Mouse (Mus musculus) lung, embryonic 16.5 days (tissue): ENCODE data around the gene Pank3. TPM values are rescaled to one million over a fixed set of nuclear protein-coding genes. Genes with fewer than 3 reads are reported as not detected.
A peak's percentile ranks its signal among the peaks of the same experiment; 100 is the strongest.

Source experiments
- ATAC-seq: fragments of 200-750 bp; cut with Nextera tagmentation; 2 replicates; pipeline ENCODE4 v1.8.0; 2017; ENCODE audit warnings: low read depth, mild to moderate bottlenecking, moderate library complexity
- H3K27ac ChIP-seq: fragments of 300-500 bp; sonication (generic); 2 replicates; pipeline ENCODE4 v1.5.1; 2014; ENCODE audit warnings: mild to moderate bottlenecking, control low read depth, low read length
- H3K27me3 ChIP-seq: fragments of 300-500 bp; sonication (generic); 2 replicates; pipeline ENCODE4 v1.6.1; 2014; ENCODE audit warnings: low read depth, low read length, mixed read lengths; ENCODE audit not compliant: control insufficient read depth, insufficient read depth
- H3K36me3 ChIP-seq: fragments of 300-500 bp; sonication (generic); 2 replicates; pipeline ENCODE4 v1.6.1; 2014; ENCODE audit warnings: low read length; ENCODE audit not compliant: control insufficient read depth, insufficient read depth
- H3K4me1 ChIP-seq: fragments of 300-500 bp; sonication (generic); replicated peaks from 2 replicates; pipeline ENCODE4 v1.6.1; 2014; ENCODE audit warnings: low read length, mixed read lengths; ENCODE audit not compliant: control insufficient read depth, insufficient read depth
- H3K4me2 ChIP-seq: fragments of 300-500 bp; sonication (generic); 2 replicates; pipeline ENCODE4 v1.6.1; 2014; ENCODE audit warnings: low read depth, low read length, control low read depth
- H3K4me3 ChIP-seq: fragments of 300-500 bp; sonication (generic); 2 replicates; pipeline ENCODE4 v1.5.1; 2014; ENCODE audit warnings: mild to moderate bottlenecking, low read length, control low read depth
- H3K9ac ChIP-seq: fragments of 300-500 bp; sonication (generic); 2 replicates; pipeline ENCODE4 v1.6.1; 2014; ENCODE audit warnings: low read length, control low read depth
- H3K9me3 ChIP-seq: fragments of 300-500 bp; sonication (generic); 2 replicates; pipeline ENCODE4 v1.6.1; 2016; ENCODE audit warnings: low read length; ENCODE audit not compliant: control insufficient read depth
- WGBS: fragments of 180-500 bp; shearing (Covaris S2); extraction: QIAGEN DNeasy Blood & Tissue Kit; methylation state at CpG from one replicate; pipeline ENCODE4 v1.1.7; 2014; 5-methylcytosine and 5-hydroxymethylcytosine counted together
- polyA plus RNA-seq: library from polyadenylated mRNA; unstranded; fragments of >200 nt; fragmentation: Nextera tagmentation; extraction: Ambion mirVana; gene quantifications from 2 replicates; pipeline ENCODE4 v1.2.1, GENCODE M21; 2015

The Pank3 gene
- 11.8 and 13.2 TPM in 2 replicates for polyA plus RNA-seq

DNA sequence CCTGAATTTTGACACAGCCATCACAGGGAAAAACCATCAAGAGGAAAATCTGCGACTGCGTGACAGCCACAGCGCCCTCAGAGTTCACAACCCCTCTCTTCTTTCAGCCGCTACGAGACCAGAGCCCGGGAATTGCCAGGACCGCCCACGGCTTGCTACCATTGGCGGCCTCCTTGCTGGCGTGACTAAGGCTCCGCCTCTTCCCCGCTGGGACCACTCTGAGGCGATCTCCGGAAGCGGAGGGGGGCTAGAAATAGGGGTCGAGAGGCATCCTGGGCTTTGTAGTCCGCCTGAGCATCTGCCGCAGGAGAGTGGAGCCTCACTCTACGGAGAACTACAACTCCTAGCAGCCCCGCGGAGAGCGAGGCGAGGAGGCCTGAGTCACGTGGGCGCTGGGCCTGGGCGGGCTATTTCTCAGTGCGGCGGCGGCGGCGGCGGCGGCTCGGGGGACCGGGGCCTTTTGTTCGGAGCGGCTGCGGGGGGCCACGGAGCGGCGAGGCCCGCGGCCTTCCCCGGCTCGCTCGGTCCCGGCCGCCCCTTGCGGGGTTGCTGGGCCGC is at the start of gene Pank3:
Pank3 (plus strand) TSS at position 297 of the 558 bp plus-strand sequence.
- no peaks in the 10 kb centered on the region for H3K9me3 ChIP-seq
- ATAC-seq = peak; percentile 100
- H3K4me2 ChIP-seq = peak within 1 kb of the TSS; percentile 84
- H3K27ac ChIP-seq = peak within 1 kb of the TSS; percentile 93
- no peaks in the 10 kb centered on the region for H3K27me3 ChIP-seq
- WGBS = 0% methylated on average over 34 of the region's 50 CpGs
- peak within 1 kb of the TSS; percentile 96 for H3K9ac ChIP-seq
- H3K4me3 ChIP-seq = peak within 1 kb of the TSS; percentile 91
- H3K4me1 ChIP-seq = peaks cover 11% of the 10 kb centered on the region
- H3K36me3 ChIP-seq = no peaks in the 10 kb centered on the region

DNA sequence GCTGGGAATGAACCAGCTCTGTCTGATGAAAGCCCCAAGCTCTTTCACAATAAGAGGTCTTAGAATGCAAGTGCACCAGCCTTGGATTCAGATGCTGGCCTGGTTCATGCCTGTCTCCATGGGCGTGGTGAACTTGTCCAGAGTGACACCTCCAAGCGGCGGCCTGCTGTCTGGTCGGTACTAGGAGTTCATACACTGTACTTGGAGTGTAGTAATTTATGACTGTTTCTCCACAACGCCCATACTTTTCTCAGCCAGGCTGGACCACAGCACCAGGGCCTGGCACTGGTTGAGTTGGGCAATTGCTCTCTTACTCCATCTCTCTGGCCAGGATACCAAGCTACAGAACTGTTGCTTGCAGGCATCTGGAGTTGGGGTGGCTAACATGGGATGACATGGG is 45.4 kb upstream of the Pank3 start:
- Histone ChIP-seq H3K27me3 (no peaks in the 10 kb centered on the region), H3K4me1 (no peaks in the 10 kb centered on the region), H3K9ac (no peak overlapping the region), H3K27ac (no peak overlapping the region), H3K36me3 (no peaks in the 10 kb centered on the region), H3K4me3 (no peak overlapping the region), H3K9me3 (no peaks in the 10 kb centered on the region), H3K4me2 (no peak overlapping the region)
- ATAC-seq = no peak
- WGBS = 87% methylated on average over 5 of the region's 5 CpGs

DNA sequence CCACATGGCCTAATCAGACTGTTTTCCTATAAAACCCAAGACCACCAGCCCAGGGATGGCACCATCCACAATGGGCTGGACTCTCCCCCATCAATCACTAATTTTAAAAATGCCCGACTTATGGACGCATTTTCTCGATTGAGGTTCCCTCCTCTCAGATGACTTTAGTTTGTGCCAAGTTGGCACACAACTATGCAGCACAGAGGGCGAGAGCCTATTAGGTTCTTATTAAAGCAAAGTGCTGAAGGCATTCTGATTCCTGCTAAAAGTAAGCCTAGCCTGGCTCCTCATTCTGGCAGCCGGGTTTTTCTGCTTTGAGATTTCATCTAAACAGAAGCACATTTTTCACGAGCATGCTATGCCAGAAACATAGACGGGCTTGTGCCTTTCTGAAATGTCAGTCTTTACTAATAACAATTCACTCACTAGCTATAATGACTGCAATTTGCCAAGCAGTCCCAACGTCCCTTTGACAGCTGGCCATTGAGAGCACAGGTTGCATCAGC is 42.9 kb upstream of the Pank3 start:
- 71% methylated on average over 8 of the region's 8 CpGs for WGBS
- H3K4me1 ChIP-seq = no peaks in the 10 kb centered on the region
- H3K4me2 ChIP-seq = no peak overlapping the region
- H3K9me3 ChIP-seq = no peaks in the 10 kb centered on the region
- no peak for ATAC-seq
- H3K27me3 ChIP-seq = no peaks in the 10 kb centered on the region
- H3K9ac ChIP-seq = no peak overlapping the region
- H3K4me3 ChIP-seq = no peak overlapping the region
- H3K36me3 ChIP-seq = no peaks in the 10 kb centered on the region
- H3K27ac ChIP-seq = no peak overlapping the region

DNA sequence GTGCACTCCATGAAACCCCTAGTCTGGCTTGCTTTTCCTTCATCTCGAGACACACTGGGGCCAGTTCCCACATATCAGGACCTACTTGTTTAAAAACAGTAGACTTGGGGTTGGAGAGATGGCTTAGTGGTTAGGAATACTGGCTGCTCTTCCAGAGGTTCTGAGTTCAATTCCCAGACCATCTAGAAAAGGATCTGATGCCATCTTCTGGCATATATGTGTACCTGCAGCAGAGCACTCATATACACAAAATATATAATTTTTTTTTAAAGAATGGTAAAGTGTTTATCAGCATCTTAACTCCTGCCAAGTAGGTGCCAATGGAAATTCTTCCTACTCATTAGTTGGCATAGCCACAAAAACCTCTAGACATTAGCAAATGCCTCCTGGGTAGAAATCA is 41.1 kb upstream of the Pank3 start:
- 74% methylated on average over 1 of the region's 1 CpGs for WGBS
- no peak for ATAC-seq
- H3K9ac ChIP-seq = no peak overlapping the region
- H3K36me3 ChIP-seq = no peaks in the 10 kb centered on the region
- no peaks in the 10 kb centered on the region for H3K9me3 ChIP-seq
- H3K4me2 ChIP-seq = no peak overlapping the region
- no peaks in the 10 kb centered on the region for H3K27me3 ChIP-seq
- H3K4me3 ChIP-seq = no peak overlapping the region
- H3K27ac ChIP-seq = no peak overlapping the region
- H3K4me1 ChIP-seq = no peaks in the 10 kb centered on the region

DNA sequence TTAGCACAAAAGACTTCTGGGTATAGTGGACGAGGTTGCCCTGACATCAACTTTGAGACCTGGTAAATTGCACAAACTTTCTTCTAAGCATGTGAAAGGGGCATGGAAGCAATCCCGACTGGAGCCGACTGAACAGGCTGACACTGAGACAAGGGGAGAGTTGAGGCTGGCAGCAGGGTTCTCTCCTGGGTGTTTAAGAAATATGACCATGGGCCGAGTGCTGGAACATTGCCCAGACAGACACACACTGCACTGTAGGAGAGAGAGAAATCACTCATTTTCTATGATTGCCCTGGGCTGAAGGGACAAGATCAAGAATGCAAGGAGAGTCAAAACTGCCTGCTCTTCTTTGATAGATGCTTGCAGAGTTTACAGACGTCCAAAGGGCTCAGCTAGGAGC is 40.1 kb upstream of the Pank3 start:
- Histone ChIP-seq H3K4me3 (no peak overlapping the region), H3K9ac (no peak overlapping the region), H3K27me3 (no peaks in the 10 kb centered on the region), H3K27ac (no peak overlapping the region), H3K4me1 (no peaks in the 10 kb centered on the region), H3K36me3 (no peaks in the 10 kb centered on the region), H3K9me3 (no peaks in the 10 kb centered on the region), H3K4me2 (no peak overlapping the region)
- whole genome bisulfite sequencing = 27% methylated on average over 5 of the region's 5 CpGs
- no peak for ATAC-seq

DNA sequence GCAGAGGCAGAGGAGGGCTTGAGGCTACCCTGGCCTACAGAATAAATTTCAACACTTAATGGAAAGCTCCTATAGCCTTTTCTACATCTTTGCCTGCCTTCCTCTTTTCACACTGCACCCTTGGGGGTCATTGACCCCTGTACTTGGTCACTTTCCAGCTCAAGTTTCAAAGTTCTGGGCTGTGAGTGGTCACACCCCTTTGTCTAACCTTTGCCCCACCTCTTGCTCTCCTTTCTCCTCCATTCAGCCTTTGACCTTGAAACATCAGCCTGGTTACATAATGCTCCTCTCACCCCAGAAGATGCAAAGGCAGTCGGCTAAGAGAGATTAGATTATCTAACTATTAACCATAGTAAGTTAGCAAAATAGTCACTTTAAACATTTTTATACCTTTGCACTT is 36.9 kb upstream of the Pank3 start:
- no peak overlapping the region for H3K4me2 ChIP-seq
- H3K4me3 ChIP-seq = no peak overlapping the region
- H3K9me3 ChIP-seq = no peaks in the 10 kb centered on the region
- ATAC-seq = no peak
- H3K4me1 ChIP-seq = no peaks in the 10 kb centered on the region
- H3K9ac ChIP-seq = no peak overlapping the region
- no peak overlapping the region for H3K27ac ChIP-seq
- 51% methylated on average over 1 of the region's 1 CpGs for WGBS
- no peaks in the 10 kb centered on the region for H3K27me3 ChIP-seq
- no peaks in the 10 kb centered on the region for H3K36me3 ChIP-seq

DNA sequence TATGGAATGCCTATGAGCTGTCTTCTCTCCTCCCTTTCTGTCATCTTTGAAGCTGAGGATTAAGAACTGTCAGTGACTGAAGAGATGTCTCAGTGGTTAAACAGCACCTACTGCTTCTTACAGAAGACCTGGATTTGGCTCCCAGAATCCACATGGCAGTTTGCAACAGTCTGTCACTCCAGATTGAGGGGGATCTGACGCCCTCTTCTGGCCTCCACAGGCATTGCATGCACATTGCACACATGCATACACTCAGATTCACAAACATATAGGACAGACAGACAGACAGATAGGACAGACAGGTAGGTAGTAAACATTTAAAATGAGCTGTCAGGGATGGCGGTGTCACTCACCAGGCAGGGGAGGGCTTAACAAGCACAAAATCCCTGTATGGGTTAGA is 32.5 kb upstream of the Pank3 start:
- WGBS = 65% methylated on average over 2 of the region's 2 CpGs
- no peak for ATAC-seq
- Histone ChIP-seq H3K27ac (no peak overlapping the region), H3K4me3 (no peak overlapping the region), H3K36me3 (no peaks in the 10 kb centered on the region), H3K4me2 (no peak overlapping the region), H3K9ac (no peak overlapping the region), H3K27me3 (no peaks in the 10 kb centered on the region), H3K9me3 (no peaks in the 10 kb centered on the region), H3K4me1 (no peaks in the 10 kb centered on the region)

DNA sequence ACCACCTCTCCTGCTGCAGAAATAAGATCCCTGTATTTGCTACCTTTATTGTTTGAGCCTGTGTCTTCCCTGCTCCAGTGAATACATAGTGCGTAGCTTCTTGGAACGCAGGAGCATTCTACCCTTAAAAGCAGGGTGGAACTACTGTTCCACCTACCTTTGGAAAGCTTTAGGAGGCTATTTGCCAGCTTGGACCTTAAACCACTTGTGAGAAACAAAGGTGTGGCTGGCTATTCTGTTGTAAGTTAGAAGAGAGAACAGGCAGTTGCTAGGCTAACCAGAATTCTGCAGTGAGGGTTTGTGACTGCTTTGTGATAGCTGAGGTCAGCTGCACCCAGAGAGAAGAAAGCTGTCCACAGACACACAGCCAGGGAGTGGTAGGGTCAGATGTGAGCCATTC is 32.0 kb upstream of the Pank3 start:
- ATAC-seq = no peak
- Histone ChIP-seq H3K27me3 (no peaks in the 10 kb centered on the region), H3K4me3 (no peak overlapping the region), H3K9me3 (no peaks in the 10 kb centered on the region), H3K36me3 (no peaks in the 10 kb centered on the region), H3K4me2 (no peak overlapping the region), H3K4me1 (no peaks in the 10 kb centered on the region), H3K27ac (no peak overlapping the region), H3K9ac (no peak overlapping the region)
- WGBS = 88% methylated on average over 2 of the region's 2 CpGs

DNA sequence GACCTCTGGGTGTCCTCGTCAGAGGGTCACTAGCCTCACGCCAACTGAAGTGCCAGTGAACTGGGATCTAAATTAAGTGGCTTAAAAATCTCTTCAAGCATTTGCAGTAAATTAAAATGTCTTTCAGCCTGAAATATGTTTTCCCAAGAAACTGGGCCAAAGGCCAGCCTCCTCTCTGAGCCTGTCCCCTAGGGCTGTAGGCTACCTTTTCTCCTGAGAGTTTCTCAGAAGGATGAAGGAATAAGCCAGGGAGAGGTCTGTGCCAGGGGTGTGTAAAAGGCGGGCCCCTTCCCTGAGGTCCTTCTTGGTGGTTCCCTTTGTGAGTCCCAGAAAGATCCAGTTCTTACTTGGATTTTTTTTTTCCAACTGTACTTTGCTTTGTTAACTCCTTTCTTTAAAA is 31.2 kb upstream of the Pank3 start:
- Histone ChIP-seq H3K9me3 (peaks cover 1% of the 10 kb centered on the region; the same call in 1 of the 2 replicates), H3K4me2 (no peak overlapping the region), H3K4me1 (no peaks in the 10 kb centered on the region), H3K9ac (no peak overlapping the region), H3K27ac (no peak overlapping the region), H3K27me3 (no peaks in the 10 kb centered on the region), H3K36me3 (no peaks in the 10 kb centered on the region), H3K4me3 (no peak overlapping the region)
- 52% methylated on average over 3 of the region's 3 CpGs for WGBS
- ATAC-seq = no peak

DNA sequence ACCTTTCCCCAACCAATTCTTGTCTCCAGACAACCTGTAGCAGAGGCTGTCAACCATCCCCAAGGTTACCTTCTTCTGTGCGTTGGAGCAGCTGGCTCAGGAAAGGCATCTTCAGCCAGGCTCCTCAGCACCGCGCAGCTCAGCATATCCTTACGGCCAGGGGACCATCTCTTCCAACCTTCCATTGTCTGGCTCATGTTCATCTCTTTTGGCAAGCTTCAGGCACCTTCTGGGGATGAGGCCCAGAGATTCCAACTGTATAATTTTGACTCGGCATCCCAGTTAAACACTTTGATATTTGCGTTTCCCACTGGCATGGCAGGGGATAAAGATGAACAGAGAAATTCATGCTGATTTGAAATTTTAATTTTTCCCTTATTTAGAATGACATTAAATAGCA is 25.7 kb upstream of the Pank3 start:
- Histone ChIP-seq H3K9ac (no peak overlapping the region), H3K9me3 (peaks cover 4% of the 10 kb centered on the region; the same call in 1 of the 2 replicates), H3K4me3 (no peak overlapping the region), H3K27me3 (no peaks in the 10 kb centered on the region), H3K27ac (no peak overlapping the region), H3K4me2 (no peak overlapping the region), H3K4me1 (no peaks in the 10 kb centered on the region), H3K36me3 (no peaks in the 10 kb centered on the region)
- no peak for ATAC-seq
- WGBS = 86% methylated on average over 6 of the region's 6 CpGs
